Mouse (Mus musculus): ENCODE data around the gene Sdhaf2. TPM values are rescaled to one million over a fixed set of nuclear protein-coding genes. Genes with fewer than 3 reads are reported as not detected.

Sdhaf2 gene
- polyA plus RNA-seq, 1 experiment: 66.4 TPM

DNA sequence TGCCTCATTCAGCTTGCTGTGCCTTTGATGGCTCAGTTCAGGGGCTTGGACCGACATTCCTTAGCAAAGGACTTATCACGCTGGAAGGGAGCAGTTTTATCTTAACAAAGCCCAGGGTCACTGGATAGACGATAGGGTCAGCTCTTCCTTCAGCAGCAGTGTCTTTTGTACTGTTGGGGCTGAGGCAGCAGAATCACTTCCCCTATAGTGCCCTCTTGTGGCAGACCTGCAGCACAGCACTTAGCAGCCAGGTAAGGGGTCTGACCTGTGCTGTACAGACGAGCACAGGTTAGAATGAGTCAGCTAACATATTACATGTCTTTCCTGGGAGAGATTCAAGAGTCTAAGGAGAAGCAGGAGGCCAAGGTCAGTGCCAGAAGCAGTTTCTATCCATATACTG, 23.4 kb downstream of the Sdhaf2 start:
- Histone ChIP-seq H3K27ac (ENCODE audit: insufficient read depth, low read length) (no peak overlapping the region), H3K4me3 (ENCODE audit: insufficient read depth, low read length) (no peak overlapping the region)
- TF ChIP-seq POLR2A (IDR thresholded peaks at IDR 0.05; ENCODE audit: low read depth, low read length): no peak
- TF ChIP-seq CTCF (IDR thresholded peaks at IDR 0.05; ENCODE audit: borderline replicate concordance, insufficient read depth, low read length): peak; percentile 87

DNA sequence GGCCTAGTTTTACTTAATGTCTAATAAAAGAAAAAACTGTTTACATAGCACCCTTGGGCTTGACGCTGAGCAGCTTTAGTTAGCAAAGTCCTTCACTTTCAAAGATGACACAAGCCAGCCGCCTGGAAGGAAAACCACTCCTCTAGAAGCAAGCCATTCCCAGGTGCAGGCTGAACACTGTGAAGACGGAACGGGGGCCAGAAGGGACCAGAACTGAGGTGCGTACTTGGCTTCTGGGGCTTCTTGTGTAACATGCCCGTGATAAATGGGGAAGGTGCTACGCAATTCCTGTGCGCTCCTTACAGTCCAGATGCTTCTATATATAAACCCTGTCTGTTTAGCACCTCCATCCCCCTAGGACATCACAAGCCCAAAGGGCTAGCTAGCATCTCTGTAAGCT, 25.4 kb downstream of the Sdhaf2 start:
- TF ChIP-seq POLR2A (IDR thresholded peaks at IDR 0.05; ENCODE audit: low read depth, low read length) (no peak), CTCF (IDR thresholded peaks at IDR 0.05; ENCODE audit: borderline replicate concordance, insufficient read depth, low read length) (no peak)
- peaks cover 8% of the 10 kb centered on the region for H3K4me1 ChIP-seq (ENCODE audit: control insufficient read depth, insufficient read depth, low read length)
- H3K27ac ChIP-seq (ENCODE audit: insufficient read depth, low read length): no peak overlapping the region
- H3K4me3 ChIP-seq (ENCODE audit: insufficient read depth, low read length): no peak overlapping the region

More for the DNA sequence above, 23.4 kb downstream of the Sdhaf2 start:
- peaks cover 6% of the 10 kb centered on the region for H3K4me1 ChIP-seq (ENCODE audit: control insufficient read depth, insufficient read depth, low read length)

DNA sequence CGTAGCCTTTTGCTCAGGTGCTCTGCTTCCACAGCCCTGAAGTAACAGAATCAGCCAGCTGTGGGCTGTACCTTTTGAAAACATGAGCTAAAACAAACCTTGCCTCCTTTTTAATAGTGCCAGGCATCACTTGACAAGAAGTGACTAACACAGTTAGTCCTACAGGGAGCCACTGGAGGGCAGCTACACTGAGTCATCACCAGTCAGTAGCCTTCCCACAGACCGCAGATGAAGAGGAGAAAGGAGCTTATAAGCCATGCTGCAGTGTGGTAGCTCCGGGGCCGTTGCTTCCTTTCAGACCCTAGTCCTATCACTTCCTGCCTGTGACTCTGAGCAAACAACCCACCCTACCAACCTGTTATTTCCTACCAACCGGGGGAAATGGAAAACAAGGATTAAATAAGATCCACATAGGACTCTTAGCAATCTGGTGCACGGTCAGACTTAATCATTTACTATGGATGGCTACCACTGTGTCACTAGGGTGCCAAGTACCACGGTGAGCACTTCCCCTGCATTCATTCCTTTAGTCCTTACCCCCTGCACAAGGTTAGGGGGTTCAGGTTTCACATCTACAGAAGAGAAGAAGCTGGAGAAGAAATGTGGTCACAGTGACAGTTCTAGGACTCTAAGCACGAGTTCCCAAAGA, 28.3 kb downstream of the Sdhaf2 start:
- H3K4me3 ChIP-seq (ENCODE audit: insufficient read depth, low read length): no peak overlapping the region
- no peak overlapping the region for H3K27ac ChIP-seq (ENCODE audit: insufficient read depth, low read length)
- H3K4me1 ChIP-seq (ENCODE audit: control insufficient read depth, insufficient read depth, low read length): peaks cover 8% of the 10 kb centered on the region
- TF ChIP-seq CTCF (IDR thresholded peaks at IDR 0.05; ENCODE audit: borderline replicate concordance, insufficient read depth, low read length) (no peak), POLR2A (IDR thresholded peaks at IDR 0.05; ENCODE audit: low read depth, low read length) (no peak)

DNA sequence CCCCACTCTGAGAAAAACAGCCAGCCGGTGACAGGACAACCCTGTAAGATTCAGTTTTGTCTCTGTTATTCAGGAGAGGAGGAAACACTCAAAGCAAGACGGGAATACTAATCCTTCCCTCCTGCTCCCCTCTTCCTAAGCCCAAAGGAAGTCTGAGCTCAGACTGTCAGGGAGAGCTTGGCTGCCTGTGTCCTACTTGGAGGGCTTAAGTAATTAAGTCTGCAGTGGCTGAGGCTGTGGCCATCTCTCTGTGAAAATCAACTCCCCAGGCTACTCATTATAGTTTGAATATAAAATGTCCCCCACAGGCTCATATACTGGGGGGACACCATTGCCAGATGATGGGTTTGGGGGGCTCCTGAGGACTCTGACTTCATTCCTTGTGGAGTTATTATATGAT, 29.0 kb downstream of the Sdhaf2 start:
- no peak overlapping the region for H3K4me3 ChIP-seq (ENCODE audit: insufficient read depth, low read length)
- no peak overlapping the region for H3K27ac ChIP-seq (ENCODE audit: insufficient read depth, low read length)
- TF ChIP-seq POLR2A (IDR thresholded peaks at IDR 0.05; ENCODE audit: low read depth, low read length) (no peak), CTCF (IDR thresholded peaks at IDR 0.05; ENCODE audit: borderline replicate concordance, insufficient read depth, low read length) (no peak)
- peaks cover 8% of the 10 kb centered on the region for H3K4me1 ChIP-seq (ENCODE audit: control insufficient read depth, insufficient read depth, low read length)

DNA sequence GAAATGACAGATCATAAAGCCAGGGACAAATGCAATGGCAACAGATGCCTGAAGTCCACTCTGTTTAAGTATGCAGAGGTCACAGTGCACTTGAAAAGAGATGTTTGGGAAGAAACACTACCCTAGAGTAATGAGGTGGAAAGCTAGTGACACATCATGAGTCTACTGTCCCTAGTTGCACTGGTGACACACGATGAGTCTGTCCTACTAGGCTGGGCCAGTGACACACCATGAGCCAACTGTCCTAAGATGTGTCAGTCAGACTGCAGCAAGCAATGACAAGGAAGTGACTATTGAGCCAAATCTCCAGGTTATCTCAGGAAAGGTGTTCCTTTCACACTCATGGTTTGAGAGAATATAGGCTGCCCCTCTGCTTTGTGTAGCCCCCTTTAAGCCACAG, 30.3 kb downstream of the Sdhaf2 start:
- Histone ChIP-seq H3K4me3 (ENCODE audit: insufficient read depth, low read length) (no peak overlapping the region), H3K4me1 (ENCODE audit: control insufficient read depth, insufficient read depth, low read length) (peaks cover 8% of the 10 kb centered on the region), H3K27ac (ENCODE audit: insufficient read depth, low read length) (no peak overlapping the region)
- TF ChIP-seq CTCF (IDR thresholded peaks at IDR 0.05; ENCODE audit: borderline replicate concordance, insufficient read depth, low read length) (no peak), POLR2A (IDR thresholded peaks at IDR 0.05; ENCODE audit: low read depth, low read length) (no peak)

DNA sequence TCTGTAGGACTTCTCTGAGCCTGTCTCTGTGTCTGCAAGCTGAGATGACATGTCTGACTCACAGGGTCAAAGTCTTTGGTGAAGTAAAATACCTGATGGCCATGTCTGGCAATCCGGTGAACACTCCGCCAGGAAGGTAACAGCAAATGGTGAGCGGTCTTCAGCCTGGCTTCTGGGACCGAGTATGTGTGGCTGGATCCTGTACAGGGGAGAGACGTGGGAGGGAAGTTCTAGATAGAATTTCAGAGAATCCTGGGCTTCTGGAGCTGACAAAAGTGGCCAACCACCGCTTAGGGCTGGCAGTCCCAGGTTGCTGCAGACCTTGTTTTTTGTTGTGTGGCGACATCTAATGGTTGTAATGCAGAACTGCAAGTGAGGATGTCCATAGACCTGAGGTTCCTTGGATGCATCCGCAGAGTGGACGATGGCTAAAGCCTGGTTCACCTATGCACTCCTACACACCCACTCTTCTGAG, 39.6 kb downstream of the Sdhaf2 start:
- no peaks in the 10 kb centered on the region for H3K4me1 ChIP-seq (ENCODE audit: control insufficient read depth, insufficient read depth, low read length)
- no peak overlapping the region for H3K27ac ChIP-seq (ENCODE audit: insufficient read depth, low read length)
- no peak overlapping the region for H3K4me3 ChIP-seq (ENCODE audit: insufficient read depth, low read length)
- TF ChIP-seq POLR2A (IDR thresholded peaks at IDR 0.05; ENCODE audit: low read depth, low read length) (no peak), CTCF (IDR thresholded peaks at IDR 0.05; ENCODE audit: borderline replicate concordance, insufficient read depth, low read length) (peak; percentile 53)

DNA sequence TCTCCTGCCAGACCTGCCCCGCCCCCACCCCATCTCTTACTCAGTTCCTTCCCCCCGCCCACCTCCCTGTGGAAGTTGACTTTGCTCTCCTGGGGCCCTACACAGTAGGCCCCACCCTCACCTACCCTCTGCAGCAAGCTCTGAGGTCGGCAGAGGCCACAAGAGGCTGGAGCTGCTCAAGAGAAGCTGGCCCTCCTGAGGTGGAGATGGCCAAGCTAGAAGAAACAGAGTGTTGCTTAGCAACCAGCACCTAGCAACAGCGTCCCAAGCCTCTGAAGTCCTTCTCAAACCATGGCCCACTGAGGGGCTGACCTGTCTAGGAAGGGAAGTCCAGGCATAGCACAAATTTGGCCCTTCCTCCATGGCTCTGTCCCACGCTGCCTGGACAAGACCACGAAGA, 43.2 kb downstream of the Sdhaf2 start, which contains the start of gene Ppp1r32:
TSS of gene Ppp1r32 (minus strand) at position 226 of the 400 bp plus-strand sequence.
- no peaks in the 10 kb centered on the region for H3K4me1 ChIP-seq (ENCODE audit: control insufficient read depth, insufficient read depth, low read length)
- H3K27ac ChIP-seq (ENCODE audit: insufficient read depth, low read length): no peak within 1 kb of the TSS
- no peak for TF ChIP-seq POLR2A (IDR thresholded peaks at IDR 0.05; ENCODE audit: low read depth, low read length)
- TF ChIP-seq CTCF (IDR thresholded peaks at IDR 0.05; ENCODE audit: borderline replicate concordance, insufficient read depth, low read length): no peak
- no peak within 1 kb of the TSS for H3K4me3 ChIP-seq (ENCODE audit: insufficient read depth, low read length)

DNA sequence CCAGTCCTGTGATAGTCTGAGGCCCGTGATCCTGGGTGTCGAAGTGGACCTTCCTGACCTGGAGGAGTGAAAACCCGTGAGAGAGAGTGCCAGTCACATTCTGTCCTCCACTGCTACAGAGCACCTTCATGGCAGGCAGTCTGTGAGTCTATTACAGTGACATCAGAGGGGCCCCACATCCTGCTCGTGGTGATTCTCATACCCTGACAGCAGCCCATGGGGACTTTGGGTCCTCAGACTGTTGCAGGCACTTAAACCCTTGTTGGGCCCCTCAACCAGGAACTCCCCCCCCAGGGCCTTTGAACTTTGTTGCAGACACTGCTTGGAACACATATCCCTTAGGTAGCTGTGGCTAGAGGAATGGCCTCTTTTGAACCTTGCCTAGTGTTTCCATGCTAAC, 46.4 kb downstream of the Sdhaf2 start:
- no peak overlapping the region for H3K27ac ChIP-seq (ENCODE audit: insufficient read depth, low read length)
- H3K4me1 ChIP-seq (ENCODE audit: control insufficient read depth, insufficient read depth, low read length): no peaks in the 10 kb centered on the region
- TF ChIP-seq CTCF (IDR thresholded peaks at IDR 0.05; ENCODE audit: borderline replicate concordance, insufficient read depth, low read length) (no peak), POLR2A (IDR thresholded peaks at IDR 0.05; ENCODE audit: low read depth, low read length) (no peak)
- H3K4me3 ChIP-seq (ENCODE audit: insufficient read depth, low read length): no peak overlapping the region

DNA sequence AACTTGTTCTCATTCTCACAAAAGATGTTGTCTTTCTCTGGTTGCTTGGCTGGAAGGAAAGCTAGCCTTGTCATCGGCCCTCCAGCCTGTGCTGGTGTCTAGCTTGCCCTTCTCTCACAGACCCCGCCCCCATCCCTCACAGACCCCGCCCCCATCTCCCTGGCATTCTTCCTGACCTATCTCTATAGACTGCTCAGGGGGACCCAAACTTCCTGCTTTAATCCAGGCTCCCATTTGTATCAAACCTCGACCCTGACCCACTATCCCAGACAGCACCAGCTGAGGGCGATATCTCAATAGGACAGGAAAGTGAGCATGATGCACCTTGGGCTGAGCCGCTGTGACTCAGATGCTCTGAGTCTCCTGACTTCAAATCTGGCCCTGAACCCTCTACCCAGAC, 52.2 kb downstream of the Sdhaf2 start:
- H3K27ac ChIP-seq (ENCODE audit: insufficient read depth, low read length): no peak overlapping the region
- H3K4me3 ChIP-seq (ENCODE audit: insufficient read depth, low read length): no peak overlapping the region
- no peaks in the 10 kb centered on the region for H3K4me1 ChIP-seq (ENCODE audit: control insufficient read depth, insufficient read depth, low read length)
- TF ChIP-seq POLR2A (IDR thresholded peaks at IDR 0.05; ENCODE audit: low read depth, low read length): no peak
- TF ChIP-seq CTCF (IDR thresholded peaks at IDR 0.05; ENCODE audit: borderline replicate concordance, insufficient read depth, low read length): no peak

DNA sequence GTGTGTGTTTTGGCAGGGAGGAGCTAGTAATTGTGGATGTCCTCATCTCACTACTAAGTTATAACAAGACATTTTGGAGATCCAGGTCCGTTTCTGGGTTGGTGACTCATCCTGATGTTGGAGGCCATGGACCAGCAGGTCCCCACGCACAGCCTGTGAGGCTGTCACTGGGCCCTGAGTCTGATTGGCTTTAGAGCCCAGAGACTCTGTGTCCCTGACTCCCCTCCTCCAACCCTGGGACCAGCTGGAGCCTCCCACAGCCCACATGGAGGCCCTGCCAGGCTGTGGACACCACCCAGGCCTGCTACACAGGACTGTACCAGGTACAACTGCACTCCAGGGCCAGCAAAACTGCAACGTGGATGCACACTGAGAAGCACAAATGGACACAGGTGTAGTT, 53.0 kb downstream of the Sdhaf2 start:
- Histone ChIP-seq H3K4me3 (ENCODE audit: insufficient read depth, low read length) (no peak overlapping the region), H3K27ac (ENCODE audit: insufficient read depth, low read length) (no peak overlapping the region), H3K4me1 (ENCODE audit: control insufficient read depth, insufficient read depth, low read length) (no peaks in the 10 kb centered on the region)
- TF ChIP-seq POLR2A (IDR thresholded peaks at IDR 0.05; ENCODE audit: low read depth, low read length): no peak
- no peak for TF ChIP-seq CTCF (IDR thresholded peaks at IDR 0.05; ENCODE audit: borderline replicate concordance, insufficient read depth, low read length)

Data from embryonic fibroblast, embryonic 13.5 days (primary cell).